Mouse (Mus musculus) liver, adult 2 months (tissue): Measurements from ENCODE around the gene Flt3.

Source experiments
- CTCF ChIP-seq: fragments of 200-500 bp; IDR thresholded peaks from 2 replicates; pipeline ENCODE4 v1.5.1; 2011; ENCODE audit warnings: low read depth, low read length, control low read depth
- POLR2A ChIP-seq: fragments of 200-500 bp; IDR thresholded peaks from 2 replicates; pipeline ENCODE4 v1.6.1; 2011; ENCODE audit warnings: low read length, control low read depth; ENCODE audit not compliant: insufficient read depth; ENCODE audit errors: extremely low read depth

DNA sequence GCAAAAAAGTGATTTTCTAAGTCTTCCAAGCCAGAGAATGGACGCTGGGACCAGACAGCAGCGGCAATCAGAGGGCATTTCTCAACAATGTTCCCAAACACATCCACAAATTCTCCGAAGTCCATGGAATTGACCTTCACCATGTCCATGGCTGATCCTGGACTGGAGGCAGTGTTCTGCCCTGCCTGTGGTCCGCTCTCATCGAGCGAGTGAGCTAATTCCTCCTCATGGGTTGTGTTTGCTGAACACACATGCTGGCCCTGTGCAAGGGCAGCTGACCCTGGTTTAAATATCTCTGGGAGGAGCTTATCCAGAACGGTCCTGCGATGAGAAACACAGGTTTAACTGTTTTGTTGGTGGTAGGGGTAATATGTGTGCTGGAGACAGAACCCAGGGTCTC, 78.1 kb downstream of the Flt3 start, which contains the start of gene Urad:
- TF ChIP-seq CTCF (no peak), POLR2A (peak; percentile 81)
